8 mouse cellular contexts compared by ENCODE assay signal in the genomic region with DNA sequence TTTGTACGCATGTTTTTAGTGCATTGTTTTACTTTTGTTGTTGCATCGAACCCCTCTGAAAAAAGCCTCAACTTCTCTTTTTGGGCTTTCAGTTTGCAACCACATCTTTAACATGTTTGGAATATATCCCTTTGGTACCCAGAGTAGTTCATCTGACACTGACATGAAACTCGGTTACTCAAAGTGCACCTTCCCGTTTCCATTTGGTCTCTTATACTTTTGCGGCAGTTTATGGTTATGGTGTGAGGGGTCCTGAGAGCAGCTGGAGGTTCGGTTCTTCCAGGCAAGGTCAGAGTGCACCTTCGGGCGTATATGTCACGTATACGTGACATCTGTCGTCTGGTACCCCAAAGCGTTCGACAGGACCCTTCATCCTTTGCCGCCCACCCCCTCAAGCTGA. TPM values are rescaled to one million over a fixed set of nuclear protein-coding genes. Genes with fewer than 3 reads are reported as not detected.
DNase-seq lines count a peak whose midpoint lies in the region; ATAC-seq and TF ChIP-seq lines count a peak whose summit lies in the region.

No protein-coding gene starts in this region.

- no peak for DNase-seq in kidney, postnatal 0 days (ENCODE audit: low spot score)
- DNase-seq in kidney, postnatal 36 days: no peak
- peak; percentile 9 for DNase-seq in embryonic facial prominence, embryonic 11.5 days (ENCODE audit: low spot score)
- DNase-seq in intestine, embryonic 14.5 days (ENCODE audit: low spot score): no peak
- DNase-seq in left cerebral cortex, adult 9 months (ENCODE audit: low spot score in 2 of 2): no peak
- no peak for DNase-seq in left cerebral cortex, postnatal 14 days (ENCODE audit: low spot score in 2 of 2)
- DNase-seq in cerebellum, adult 9-11 months: no peak

- intact Hi-C loops in left cerebral cortex, postnatal 14 days (cut with DNase I): no loop called here

- H3K36me3 ChIP-seq in kidney, postnatal 0 days (ENCODE audit: insufficient read depth, low read length): no peaks in the 10 kb centered on the region
- H3K36me3 ChIP-seq in embryonic facial prominence, embryonic 11.5 days (replicated peaks; ENCODE audit: control insufficient read depth, insufficient read depth, low read depth, low read length): no peaks in the 10 kb centered on the region
- no peaks in the 10 kb centered on the region for H3K36me3 ChIP-seq in intestine, embryonic 14.5 days (ENCODE audit: control insufficient read depth, insufficient read depth, low read length)

- no peak for ATAC-seq in kidney, postnatal 0 days (replicated peaks; ENCODE audit: low FRiP score, low read depth)
- no peak; the same call in 1 of the 2 replicates for ATAC-seq in embryonic facial prominence, embryonic 11.5 days (replicated peaks; ENCODE audit: insufficient number of reproducible peaks, low FRiP score, low TSS enrichment, low read depth)
- ATAC-seq in intestine, embryonic 14.5 days (replicated peaks; ENCODE audit: low FRiP score, low TSS enrichment, low read depth): no peak
- ATAC-seq in monocyte, adult 5-6 weeks (replicated peaks; ENCODE audit: insufficient number of reproducible peaks, low FRiP score, low TSS enrichment, poor library complexity, severe bottlenecking): peak; percentile 40

- peak overlapping the region; percentile 97 for H3K4me2 ChIP-seq in kidney, postnatal 0 days (ENCODE audit: low read length)
- peak overlapping the region; percentile 99 for H3K4me2 ChIP-seq in embryonic facial prominence, embryonic 11.5 days (ENCODE audit: low read depth, low read length)
- peak overlapping the region; percentile 88 for H3K4me2 ChIP-seq in intestine, embryonic 14.5 days (ENCODE audit: low read length)

- no peaks in the 10 kb centered on the region for H3K9me3 ChIP-seq in kidney, postnatal 0 days (replicated peaks; ENCODE audit: low read length)
- H3K9me3 ChIP-seq in embryonic facial prominence, embryonic 11.5 days (replicated peaks; ENCODE audit: control insufficient read depth, low read length): no peaks in the 10 kb centered on the region
- no peaks in the 10 kb centered on the region for H3K9me3 ChIP-seq in intestine, embryonic 14.5 days (ENCODE audit: control insufficient read depth, low read length)

- peaks cover 9% of the 10 kb centered on the region; the same call in 1 of the 2 replicates for H3K4me1 ChIP-seq in kidney, postnatal 0 days (replicated peaks; ENCODE audit: insufficient read depth, low read length)
- 0 out of 2 replicates have a peak, but pooled peaks cover 2% of the 10 kb centered on the region for H3K4me1 ChIP-seq in embryonic facial prominence, embryonic 11.5 days (ENCODE audit: control insufficient read depth, insufficient read depth, low read length)
- peaks cover 10% of the 10 kb centered on the region; the same call in 1 of the 2 replicates for H3K4me1 ChIP-seq in intestine, embryonic 14.5 days (replicated peaks; ENCODE audit: control insufficient read depth, insufficient read depth, low read length)

- TF ChIP-seq CTCF in kidney, postnatal 0 days (IDR thresholded peaks at IDR 0.05; ENCODE audit: low read depth): no peak

- 16% methylated on average over 14 of the region's 14 CpGs for WGBS in kidney, postnatal 0 days
- 15% methylated on average over 14 of the region's 14 CpGs for WGBS in embryonic facial prominence, embryonic 11.5 days
- 21% methylated on average over 14 of the region's 14 CpGs for whole genome bisulfite sequencing in intestine, embryonic 14.5 days

- H3K9ac ChIP-seq in kidney, postnatal 0 days (ENCODE audit: low read depth, low read length): peak overlapping the region; percentile 74
- peak overlapping the region; percentile 67 for H3K9ac ChIP-seq in embryonic facial prominence, embryonic 11.5 days (replicated peaks; ENCODE audit: low read length)
- H3K9ac ChIP-seq in intestine, embryonic 14.5 days (ENCODE audit: low read length): peak overlapping the region; percentile 44

- H3K4me3 ChIP-seq in kidney, postnatal 0 days (replicated peaks; ENCODE audit: low read depth, low read length): peak overlapping the region; percentile 66
- peak overlapping the region; percentile 65 for H3K4me3 ChIP-seq in embryonic facial prominence, embryonic 11.5 days (ENCODE audit: low read depth, low read length)
- H3K4me3 ChIP-seq in intestine, embryonic 14.5 days (ENCODE audit: low read depth, low read length): peak overlapping the region; percentile 54

- peaks cover 15% of the 10 kb centered on the region; the same call in 1 of the 2 replicates for H3K27me3 ChIP-seq in kidney, postnatal 0 days (ENCODE audit: insufficient read depth, low read length)
- peaks cover 48% of the 10 kb centered on the region for H3K27me3 ChIP-seq in embryonic facial prominence, embryonic 11.5 days (ENCODE audit: control insufficient read depth, insufficient read depth, low read length)
- H3K27me3 ChIP-seq in intestine, embryonic 14.5 days (replicated peaks; ENCODE audit: control insufficient read depth, insufficient read depth, low read length): peaks cover 64% of the 10 kb centered on the region

- H3K27ac ChIP-seq in kidney, postnatal 0 days: no peak overlapping the region
- no peak overlapping the region for H3K27ac ChIP-seq in embryonic facial prominence, embryonic 11.5 days (replicated peaks; ENCODE audit: low read depth, low read length)
- no peak overlapping the region for H3K27ac ChIP-seq in intestine, embryonic 14.5 days (ENCODE audit: low read depth)

RNA-seq across cellular contexts. Expression of gene Tmem8, which starts 0.3 kb away (rescaled TPM):
- 13.0 and 14.0 TPM in 2 replicates for polyA plus RNA-seq in kidney, postnatal 0 days (2015; fragmentation: Nextera tagmentation; extraction: Ambion mirVana)
- polyA plus RNA-seq in embryonic facial prominence, embryonic 11.5 days (2014; fragmentation: Nextera tagmentation; extraction: Ambion mirVana): 0.48 and 0.92 TPM in 2 replicates
- 2.7 and 4.9 TPM in 2 replicates for polyA plus RNA-seq in intestine, embryonic 14.5 days (2014; fragmentation: Nextera tagmentation; extraction: Ambion mirVana)
- total RNA-seq in monocyte, adult 5-6 weeks (2017): 7.4 to 10.9 TPM (median 8.5 TPM) in 3 replicates
- total RNA-seq in left cerebral cortex, postnatal 14 days (2021): 10 to 100 TPM in 1 of 2 experiments, 1 to 10 TPM in 1; 9.7 to 12.3 TPM

RNA-seq across cellular contexts. Expression of gene Mrpl28, which starts 10.5 kb away (rescaled TPM):
- polyA plus RNA-seq in kidney, postnatal 0 days (2015; fragmentation: Nextera tagmentation; extraction: Ambion mirVana): 175 and 192 TPM in 2 replicates
- polyA plus RNA-seq in embryonic facial prominence, embryonic 11.5 days (2014; fragmentation: Nextera tagmentation; extraction: Ambion mirVana): 250 and 261 TPM in 2 replicates
- polyA plus RNA-seq in intestine, embryonic 14.5 days (2014; fragmentation: Nextera tagmentation; extraction: Ambion mirVana): 235 and 241 TPM in 2 replicates
- total RNA-seq in monocyte, adult 5-6 weeks (2017): 13.0 to 19.6 TPM (median 13.9 TPM) in 3 replicates
- total RNA-seq in left cerebral cortex, postnatal 14 days (2021): 10 to 100 TPM; 70.1 to 70.5 TPM

RNA-seq across cellular contexts. Expression of gene Nme4, which starts 17.3 kb away (rescaled TPM):
- polyA plus RNA-seq in kidney, postnatal 0 days (2015; fragmentation: Nextera tagmentation; extraction: Ambion mirVana): 56.1 and 57.6 TPM in 2 replicates
- polyA plus RNA-seq in embryonic facial prominence, embryonic 11.5 days (2014; fragmentation: Nextera tagmentation; extraction: Ambion mirVana): 91.2 and 104 TPM in 2 replicates
- 118 and 122 TPM in 2 replicates for polyA plus RNA-seq in intestine, embryonic 14.5 days (2014; fragmentation: Nextera tagmentation; extraction: Ambion mirVana)
- 1.1 TPM in 1 of 3 replicates, not detected in the others for total RNA-seq in monocyte, adult 5-6 weeks (2017)
- total RNA-seq in left cerebral cortex, postnatal 14 days (2021): 1 to 10 TPM; 2.6 to 3.4 TPM

RNA-seq across cellular contexts. Expression of gene Decr2, which starts 22.6 kb away (rescaled TPM):
- 44.8 and 47.3 TPM in 2 replicates for polyA plus RNA-seq in kidney, postnatal 0 days (2015; fragmentation: Nextera tagmentation; extraction: Ambion mirVana)
- 18.8 and 19.0 TPM in 2 replicates for polyA plus RNA-seq in embryonic facial prominence, embryonic 11.5 days (2014; fragmentation: Nextera tagmentation; extraction: Ambion mirVana)
- polyA plus RNA-seq in intestine, embryonic 14.5 days (2014; fragmentation: Nextera tagmentation; extraction: Ambion mirVana): 27.3 and 32.4 TPM in 2 replicates
- 7.7 to 13.9 TPM (median 12.5 TPM) in 3 replicates for total RNA-seq in monocyte, adult 5-6 weeks (2017)
- total RNA-seq in left cerebral cortex, postnatal 14 days (2021): 10 to 100 TPM; 24.3 to 26.3 TPM

RNA-seq across cellular contexts. Expression of gene Axin1, which starts 25.7 kb away (rescaled TPM):
- polyA plus RNA-seq in kidney, postnatal 0 days (2015; fragmentation: Nextera tagmentation; extraction: Ambion mirVana): 11.1 and 19.4 TPM in 2 replicates
- 12.8 and 17.9 TPM in 2 replicates for polyA plus RNA-seq in embryonic facial prominence, embryonic 11.5 days (2014; fragmentation: Nextera tagmentation; extraction: Ambion mirVana)
- 11.5 and 13.1 TPM in 2 replicates for polyA plus RNA-seq in intestine, embryonic 14.5 days (2014; fragmentation: Nextera tagmentation; extraction: Ambion mirVana)
- total RNA-seq in monocyte, adult 5-6 weeks (2017): 163 to 305 TPM (median 248 TPM) in 3 replicates
- 10 to 100 TPM; 21.2 to 23.3 TPM for total RNA-seq in left cerebral cortex, postnatal 14 days (2021)
